Mouse (Mus musculus) spleen, adult 18-20 months (tissue): ENCODE measurements around the gene Fam47e.

ENCODE experiments used
- DNase-seq, 2 experiments: peaks; one replicate each; pipeline ENCODE4 v3.0.0; 2022; ENCODE audit warnings: mixed read lengths in 2 of 2

The Fam47e gene

GRCm38 (mm10) chr5:92604452-92605247 lies 49.8 kb downstream of the Fam47e start:
- no peak for DNase-seq

- DNase-seq = no peak
These were observed 52.8 kb downstream of the Fam47e start for GRCm38 (mm10) chr5:92607492-92608229.

GRCm38 (mm10) chr5:92612756-92613155 lies 57.9 kb downstream of the Fam47e start:
- no peak for DNase-seq

- no peak for DNase-seq
These were observed 67.0 kb downstream of the Fam47e start for GRCm38 (mm10) chr5:92621883-92622282.

- DNase-seq = no peak
These were observed 73.0 kb downstream of the Fam47e start for GRCm38 (mm10) chr5:92627896-92628295.

- no peak for DNase-seq
These were observed 78.7 kb downstream of the Fam47e start for GRCm38 (mm10) chr5:92633526-92633925.

GRCm38 (mm10) chr5:92634916-92635315 lies 80.0 kb downstream of the Fam47e start:
- no peak for DNase-seq

- no peak for DNase-seq
These were observed 81.0 kb downstream of the Fam47e start for GRCm38 (mm10) chr5:92635891-92636290.

GRCm38 (mm10) chr5:92640861-92641260 lies 86.0 kb downstream of the Fam47e start:
- no peak for DNase-seq
